Mouse (Mus musculus) ES-E14 (cell line): Measurements from ENCODE around the gene Zfp384.

Experiments used
- MAFK ChIP-seq: IDR thresholded peaks from 2 replicates; pipeline ENCODE4 v1.6.1; 2014; ENCODE audit warnings: mild to moderate bottlenecking, low read depth, low read length, inconsistent platforms; ENCODE audit not compliant: insufficient read depth
- ZC3H11A ChIP-seq: IDR thresholded peaks from 2 replicates; pipeline ENCODE4 v1.6.1; 2012; ENCODE audit warnings: low read depth, mild to moderate bottlenecking, inconsistent platforms, low read length, borderline replicate concordance

- TF ChIP-seq ZC3H11A = no peak
- no peak for TF ChIP-seq MAFK
These were observed 43.2 kb upstream of the Zfp384 start for GRCm38 (mm10) chr6:124965747-124966146.
